Mouse (Mus musculus) liver, postnatal 0 days (tissue): ENCODE data around the gene Gng5.
A peak's percentile ranks its signal among the peaks of the same experiment; 100 is the strongest.

Source experiments
- CTCF ChIP-seq: sonication (generic); IDR thresholded peaks from 2 replicates; pipeline ENCODE4 v1.5.1; 2016; ENCODE audit warnings: antibody characterized with exemption, low read depth
- EP300 ChIP-seq: IDR thresholded peaks from 2 replicates; pipeline ENCODE4 v1.6.1; 2016; ENCODE audit warnings: antibody characterized with exemption, low read depth, mild to moderate bottlenecking

- TF ChIP-seq CTCF (peak; percentile 16; the same call in 1 of the 2 replicates), EP300 (no peak)
Measured at GRCm38 (mm10) chr3:146520226-146520797, 20.7 kb downstream of the Gng5 start.
